Mouse (Mus musculus): ENCODE data around the gene Klf11. TPM values are rescaled to one million over a fixed set of nuclear protein-coding genes. Genes with fewer than 3 reads are reported as not detected.
A peak's percentile ranks its signal among the peaks of the same experiment; 100 is the strongest.
"Not testable (repeated sequence)": the region's sequence is repeated elsewhere in the genome, so short reads cannot be mapped to it uniquely, and the experiment has no call there.

Gene Klf11
- total RNA-seq, 2 experiments from 2014 or later: 3.9 to 4.4 TPM

GRCm38 (mm10) chr12:24634212-24634611 is 16.9 kb upstream of the Klf11 start:
- no peak for DNase-seq (ENCODE audit: low spot score in 2 of 2)
- H3K27ac ChIP-seq: peak overlapping the region; percentile 57; the same call in 1 of the 2 replicates
- TF ChIP-seq CTCF (conservative IDR thresholded peaks at IDR 0.05): no peak
- H3K4me3 ChIP-seq: no peak overlapping the region

DNA sequence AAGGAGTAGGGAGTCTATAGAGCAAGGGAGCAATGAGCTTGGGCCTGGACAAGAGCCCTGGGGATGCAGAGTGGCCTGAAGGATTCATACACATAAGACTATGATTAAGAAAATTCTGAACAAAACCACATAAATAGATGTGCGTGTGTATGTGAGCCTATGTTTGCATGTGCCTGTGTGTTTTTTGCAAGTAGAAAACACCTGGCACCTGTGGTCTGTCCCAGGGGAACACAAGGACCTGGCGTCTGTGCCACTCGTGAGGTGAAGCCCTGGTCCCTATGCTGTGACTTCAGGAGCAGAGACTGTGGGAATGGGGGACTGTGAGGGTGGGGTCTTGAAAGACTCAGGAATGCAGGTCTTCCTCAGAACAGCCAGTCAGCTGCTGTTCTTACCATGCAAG is 16.4 kb upstream of the Klf11 start:
- Histone ChIP-seq H3K4me3 (no peak overlapping the region), H3K27ac (0 out of 2 replicates have a peak overlapping the region, but pooled peaks have one; percentile 32)
- TF ChIP-seq CTCF (conservative IDR thresholded peaks at IDR 0.05): no peak
- DNase-seq (ENCODE audit: low spot score in 2 of 2): no peak

DNA sequence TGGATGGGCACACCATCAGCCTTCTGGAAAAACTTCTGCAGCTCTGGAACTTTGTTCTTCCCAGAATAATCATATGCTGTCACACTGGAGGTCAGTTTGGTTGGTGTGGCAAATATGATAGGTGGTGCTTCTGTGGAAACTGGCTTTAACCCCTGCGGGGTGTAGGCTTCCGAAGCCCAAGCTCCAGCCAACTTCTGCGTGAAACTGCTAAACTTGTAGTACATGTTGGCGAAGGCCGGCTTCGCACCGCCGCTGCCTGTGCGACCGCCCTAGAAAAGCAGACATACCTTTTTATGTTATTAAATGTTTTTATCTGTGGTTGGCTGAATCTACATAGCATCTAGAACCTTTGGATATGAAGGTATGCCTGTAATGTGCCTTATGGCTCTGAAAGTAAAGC is 12.3 kb upstream of the Klf11 start:
- not testable (repeated sequence) for DNase-seq (ENCODE audit: low spot score in 2 of 2); H3K4me3 ChIP-seq; H3K27ac ChIP-seq

DNA sequence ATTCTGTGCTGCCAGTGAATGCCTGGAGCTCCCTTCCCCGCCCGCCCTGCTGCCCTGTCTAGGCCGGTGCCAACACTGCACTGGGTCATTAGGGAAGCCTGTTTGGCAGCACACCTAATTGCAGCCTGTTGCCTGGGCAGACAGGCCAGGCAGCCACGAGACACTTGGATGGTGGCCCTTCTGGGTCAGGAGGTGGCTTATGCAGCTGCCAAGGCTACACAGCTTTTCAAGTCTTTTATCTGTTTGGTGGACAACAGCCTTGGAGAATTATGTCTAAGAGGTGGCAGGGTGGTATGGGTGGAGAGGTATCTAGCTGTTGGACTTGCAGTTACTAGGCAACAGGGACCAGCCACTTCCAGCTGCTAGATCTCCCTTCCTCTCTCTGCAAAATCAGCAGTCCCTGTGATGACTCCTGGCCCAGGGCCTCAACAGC is 8.7 kb upstream of the Klf11 start:
- peak; percentile 63 to 69 for DNase-seq (ENCODE audit: low spot score in 2 of 2)
- no peak for TF ChIP-seq CTCF (conservative IDR thresholded peaks at IDR 0.05)
- no peak overlapping the region for H3K27ac ChIP-seq
- no peak overlapping the region for H3K4me3 ChIP-seq

DNA sequence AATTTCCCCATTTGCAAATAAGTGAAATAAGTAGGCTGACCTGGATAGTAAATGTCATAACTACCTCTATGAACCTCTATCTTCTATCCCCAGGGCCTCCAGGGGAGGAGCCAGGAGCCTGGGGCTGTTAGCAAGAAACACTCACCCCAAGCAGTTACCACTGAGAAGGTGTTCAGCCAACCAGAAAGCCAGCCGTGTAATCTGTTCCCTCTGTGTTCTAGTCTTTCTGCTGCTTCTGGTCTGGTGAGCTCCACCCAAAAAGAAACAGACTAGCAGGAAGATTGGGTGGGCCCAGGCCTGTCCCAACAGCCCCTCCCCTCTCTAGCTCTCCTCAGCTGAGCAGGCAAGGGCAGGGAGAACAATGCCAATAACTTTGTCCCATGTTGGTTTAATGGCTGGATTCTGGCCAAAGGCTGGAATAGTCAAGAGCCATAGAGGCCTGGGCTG is 6.9 kb upstream of the Klf11 start:
- Histone ChIP-seq H3K27ac (no peak overlapping the region), H3K4me3 (no peak overlapping the region)
- DNase-seq (ENCODE audit: low spot score in 2 of 2): no peak
- TF ChIP-seq CTCF (conservative IDR thresholded peaks at IDR 0.05): no peak

DNA sequence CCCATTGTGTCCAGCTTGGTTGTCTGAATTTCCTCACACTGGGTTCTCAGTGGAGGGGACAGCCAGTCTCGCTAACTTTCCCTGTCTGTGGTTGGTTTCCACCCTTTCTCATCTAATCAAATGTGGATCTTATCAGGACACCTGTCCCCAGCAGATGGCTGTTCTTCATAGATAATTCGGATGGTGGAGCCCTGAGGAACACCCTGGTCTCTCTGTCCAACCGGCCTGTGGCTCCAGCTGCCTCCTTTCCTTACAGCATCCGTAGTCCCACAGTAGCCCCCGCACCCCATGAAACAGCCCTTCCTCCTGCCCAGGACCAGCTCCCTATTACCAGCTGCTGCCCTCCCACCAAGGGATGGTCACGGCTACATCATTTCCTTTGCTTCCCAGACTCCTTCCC is 5.2 kb upstream of the Klf11 start:
- no peak for DNase-seq (ENCODE audit: low spot score in 2 of 2)
- Histone ChIP-seq H3K27ac (no peak overlapping the region), H3K4me3 (no peak overlapping the region)
- no peak for TF ChIP-seq CTCF (conservative IDR thresholded peaks at IDR 0.05)

- no peak overlapping the region for H3K27ac ChIP-seq
- TF ChIP-seq CTCF (conservative IDR thresholded peaks at IDR 0.05): no peak
- H3K4me3 ChIP-seq: no peak overlapping the region
- no peak for DNase-seq (ENCODE audit: low spot score in 2 of 2)
Observed at GRCm38 (mm10) chr12:24648094-24648493, 3.0 kb upstream of the Klf11 start.

DNA sequence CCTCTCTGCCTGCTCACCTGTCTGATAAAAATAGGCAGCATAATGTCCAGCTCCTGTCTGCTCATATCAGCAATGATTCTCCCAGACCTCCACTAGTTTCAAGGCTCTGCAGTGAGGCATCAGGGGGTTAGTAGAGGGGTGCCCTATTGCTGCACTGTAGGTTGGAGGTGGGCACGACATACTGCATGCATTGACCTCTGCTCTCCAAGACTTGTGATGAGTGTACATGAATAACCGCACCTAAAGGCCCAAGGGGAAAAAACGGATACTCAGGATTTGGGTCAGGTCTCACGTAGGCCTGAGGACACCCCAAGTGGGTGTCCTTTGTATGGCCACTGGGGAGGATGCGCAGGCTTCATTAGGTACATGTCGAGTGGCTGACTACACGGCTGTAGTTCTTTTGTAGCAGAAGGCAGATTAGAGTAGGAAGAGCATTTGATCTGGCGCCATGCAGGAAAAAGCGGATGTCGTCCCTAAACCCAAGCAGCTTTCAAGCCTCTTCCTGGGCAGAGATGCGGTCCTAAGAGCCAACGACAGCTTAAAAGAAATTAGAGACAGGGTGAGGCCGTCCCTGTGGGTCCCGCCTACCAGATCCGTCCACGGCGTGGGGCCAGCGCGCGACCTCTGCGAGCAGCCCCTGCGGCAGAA is 535 bp upstream of the Klf11 start:
- 0 out of 2 replicates have a peak, but pooled peaks have one; percentile 2 for TF ChIP-seq CTCF (conservative IDR thresholded peaks at IDR 0.05)
- Histone ChIP-seq H3K27ac (peak overlapping the region; percentile 96), H3K4me3 (peak overlapping the region; percentile 94)
- no peak for DNase-seq (ENCODE audit: low spot score in 2 of 2)

DNA sequence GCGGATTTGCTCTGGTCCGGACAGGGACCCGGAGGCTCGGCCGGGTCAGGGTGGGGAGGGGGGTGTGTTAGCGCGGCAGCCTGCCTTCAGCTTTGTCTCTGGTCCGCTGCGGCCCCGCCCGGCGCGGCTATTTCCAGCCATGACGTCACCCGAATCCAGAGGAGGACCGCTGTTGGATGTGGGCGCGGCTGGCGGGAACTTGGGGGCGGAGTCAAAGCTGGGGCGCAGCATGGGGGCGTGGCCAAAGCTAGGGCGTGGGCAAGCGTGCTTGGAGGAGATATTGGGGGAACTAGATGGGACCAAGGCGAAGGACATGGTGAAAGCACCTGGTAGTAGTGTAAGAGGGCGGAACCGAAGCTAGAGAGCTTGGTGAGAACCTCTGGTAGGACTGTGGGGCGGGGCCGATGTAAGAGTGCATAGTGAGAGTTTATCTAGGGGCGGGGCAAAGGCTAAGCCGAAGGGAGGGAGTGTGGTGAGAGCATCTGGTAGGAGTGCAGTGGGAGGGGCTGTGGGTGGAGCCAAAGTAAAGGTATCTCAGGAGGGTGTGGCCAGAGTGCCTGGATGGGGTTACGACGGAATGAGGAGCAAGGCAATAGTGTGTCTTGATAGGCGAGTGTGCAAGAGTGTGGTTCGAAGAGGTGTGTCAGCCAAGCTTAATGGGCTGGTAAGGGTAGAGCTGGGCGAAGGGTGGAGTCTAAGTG is 718 bp downstream of the Klf11 start:
- peak; percentile 88 to 91 for DNase-seq (ENCODE audit: low spot score in 2 of 2)
- no peak for TF ChIP-seq CTCF (conservative IDR thresholded peaks at IDR 0.05)
- peak overlapping the region; percentile 96 for H3K27ac ChIP-seq
- peak overlapping the region; percentile 94 for H3K4me3 ChIP-seq

GRCm38 (mm10) chr12:24654065-24654862 is 3.2 kb downstream of the Klf11 start:
- Histone ChIP-seq H3K27ac (no peak overlapping the region), H3K4me3 (no peak overlapping the region)
- TF ChIP-seq CTCF (conservative IDR thresholded peaks at IDR 0.05): no peak
- no peak for DNase-seq (ENCODE audit: low spot score in 2 of 2)

DNA sequence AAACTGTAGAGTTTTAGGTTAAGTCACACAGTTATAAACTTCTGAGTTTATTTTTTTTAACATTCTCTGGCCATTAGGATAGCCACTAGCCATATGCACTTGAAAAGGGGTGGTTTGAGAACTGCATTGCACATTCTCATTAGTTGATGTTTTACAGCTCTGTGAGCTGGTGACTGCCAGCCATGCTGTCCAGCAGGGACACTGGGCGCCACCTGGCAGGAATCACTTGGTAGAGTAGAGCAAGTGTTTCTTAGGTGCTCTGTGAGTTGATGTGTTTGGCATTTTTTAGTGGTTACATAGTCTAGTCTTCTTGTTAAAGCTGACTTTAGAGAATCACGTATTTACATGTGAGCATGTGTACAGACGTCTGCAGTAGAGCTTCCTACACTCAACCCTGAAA is 5.4 kb downstream of the Klf11 start:
- no peak for TF ChIP-seq CTCF (conservative IDR thresholded peaks at IDR 0.05)
- no peak overlapping the region for H3K4me3 ChIP-seq
- DNase-seq (ENCODE audit: low spot score in 2 of 2): no peak

DNA sequence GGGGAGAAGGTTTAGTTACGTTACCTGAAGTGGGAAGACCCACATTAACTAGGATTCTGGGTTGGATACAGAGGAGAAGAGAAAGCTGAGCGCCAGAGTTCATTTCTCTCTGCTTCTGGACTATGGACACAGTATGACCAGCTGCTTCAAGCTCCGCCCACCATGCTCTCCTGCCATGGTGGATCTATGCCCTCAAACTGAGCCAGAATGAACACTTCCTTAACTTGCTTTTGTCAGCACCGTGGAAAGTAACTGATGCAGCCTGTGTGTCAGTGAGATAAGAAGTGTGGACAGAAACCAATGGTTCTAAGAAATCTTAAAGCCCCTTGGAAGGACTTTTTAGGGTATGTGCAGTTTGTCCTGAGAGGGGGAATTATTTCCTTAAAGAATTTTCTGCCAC is 7.9 kb downstream of the Klf11 start:
- TF ChIP-seq CTCF (conservative IDR thresholded peaks at IDR 0.05): no peak
- Histone ChIP-seq H3K4me3 (no peak overlapping the region), H3K27ac (no peak overlapping the region)
- DNase-seq (ENCODE audit: low spot score in 2 of 2): no peak

More for the DNA sequence above, 5.4 kb downstream of the Klf11 start:
- H3K27ac ChIP-seq: no peak overlapping the region; the same call in 1 of the 2 replicates

DNA sequence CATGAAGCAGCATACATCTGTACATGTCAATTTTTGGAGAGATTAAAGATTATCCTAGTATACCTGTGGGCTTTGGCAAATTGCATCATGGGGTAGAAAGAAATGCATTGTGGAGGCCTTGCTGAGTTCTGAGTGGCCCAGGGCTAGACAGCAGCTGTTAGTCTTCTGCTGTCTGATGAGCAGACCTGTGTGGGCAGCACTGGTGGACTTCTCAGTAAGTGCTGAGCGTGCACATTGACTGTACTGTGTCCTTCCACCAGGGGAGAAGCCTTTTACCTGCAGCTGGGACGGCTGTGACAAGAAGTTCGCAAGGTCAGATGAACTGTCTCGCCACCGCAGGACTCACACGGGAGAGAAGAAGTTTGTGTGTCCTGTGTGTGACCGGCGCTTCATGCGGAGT is 8.8 kb downstream of the Klf11 start:
- Histone ChIP-seq H3K27ac (no peak overlapping the region), H3K4me3 (no peak overlapping the region)
- TF ChIP-seq CTCF (conservative IDR thresholded peaks at IDR 0.05): no peak
- DNase-seq (ENCODE audit: low spot score in 2 of 2): no peak
